21 mouse cellular contexts compared by ENCODE assay signal in the genomic region with DNA sequence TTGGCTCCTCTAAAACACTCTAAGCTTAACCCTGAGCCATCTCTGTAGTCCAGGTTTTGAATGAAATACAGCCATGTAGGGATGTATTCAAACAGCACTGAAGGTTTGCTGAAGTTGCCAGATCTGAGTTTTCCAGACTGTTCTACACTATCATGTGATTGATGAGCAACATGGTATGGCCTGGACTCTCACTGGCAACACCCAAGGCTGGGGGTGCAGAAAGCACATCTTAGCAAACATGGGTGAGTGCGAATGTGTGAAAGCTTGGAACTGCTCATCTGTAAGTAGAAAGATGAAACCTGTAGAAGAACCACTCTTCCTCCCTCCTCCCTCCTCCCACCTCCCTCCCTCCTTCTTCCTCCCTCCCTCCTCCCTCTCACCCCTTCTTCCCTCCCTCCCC.
"Had no signal": no experiment of that assay in that cellular context is flagged by ENCODE, and none has a peak within 500 bp of the region (broad histone marks: within the 10 kb centered on the region; RNA-seq: fewer than 3 reads in every experiment).

No protein-coding gene starts in this region.

- H3K27me3 ChIP-seq: limb, embryonic 13.5 days; liver, embryonic 12.5 days; liver, embryonic 15.5 days; lung, embryonic 15.5 days; midbrain, embryonic 13.5 days; stomach, embryonic 15.5 days had no signal

- ATAC-seq: intestine, postnatal 0 days; liver, embryonic 12.5 days; midbrain, embryonic 13.5 days; midbrain, embryonic 16.5 days had no signal

- H3K4me3 ChIP-seq: layer of hippocampus, adult 2 months; limb, embryonic 10.5 days; limb, embryonic 13.5 days; liver, embryonic 12.5 days; liver, embryonic 15.5 days; lung, embryonic 15.5 days; megakaryocyte, embryonic 14.5 days; midbrain, embryonic 10.5 days; midbrain, embryonic 13.5 days; stomach, embryonic 15.5 days had no signal

- H3K4me2 ChIP-seq: limb, embryonic 13.5 days; liver, embryonic 12.5 days; liver, embryonic 15.5 days; lung, embryonic 15.5 days; midbrain, embryonic 13.5 days; stomach, embryonic 15.5 days had no signal

- H3K9ac ChIP-seq: limb, embryonic 13.5 days; liver, embryonic 12.5 days; liver, embryonic 15.5 days; lung, embryonic 15.5 days; midbrain, embryonic 13.5 days; stomach, embryonic 15.5 days had no signal

- H3K9me3 ChIP-seq: limb, embryonic 10.5 days; limb, embryonic 13.5 days; liver, embryonic 12.5 days; liver, embryonic 15.5 days; lung, embryonic 15.5 days; megakaryocyte, embryonic 14.5 days; midbrain, embryonic 10.5 days; midbrain, embryonic 13.5 days; stomach, embryonic 15.5 days had no signal

- H3K36me3 ChIP-seq: limb, embryonic 10.5 days; limb, embryonic 13.5 days; liver, embryonic 12.5 days; liver, embryonic 15.5 days; lung, embryonic 15.5 days; midbrain, embryonic 10.5 days; midbrain, embryonic 13.5 days; stomach, embryonic 15.5 days had no signal

- H3K4me1 ChIP-seq: liver, embryonic 12.5 days; liver, embryonic 15.5 days; lung, embryonic 15.5 days; megakaryocyte, embryonic 14.5 days; stomach, embryonic 15.5 days had no signal

- H3K27ac ChIP-seq: limb, embryonic 10.5 days; limb, embryonic 13.5 days; liver, embryonic 12.5 days; liver, embryonic 15.5 days; lung, embryonic 15.5 days; midbrain, embryonic 10.5 days; midbrain, embryonic 13.5 days had no signal

- DNase-seq: layer of hippocampus, adult 9-11 months; liver; lung, adult 18-20 months; lung, postnatal 10 days; lung, postnatal 36 days; right cerebral cortex, postnatal 25 days; spleen, adult 18-20 months; thymus, adult 18-20 months; thymus, postnatal 36 days had no signal
